Mouse (Mus musculus) G1E (cell line): ENCODE results near the gene Exoc3l2. TPM values are rescaled to one million over a fixed set of nuclear protein-coding genes. Genes with fewer than 3 reads are reported as not detected.
A peak's percentile ranks its signal among the peaks of the same experiment; 100 is the strongest.

Experiments
- ATAC-seq: 2 replicates; pipeline ENCODE4 v1.8.0; 2016; ENCODE audit warnings: mild to moderate bottlenecking; ENCODE audit not compliant: insufficient number of reproducible peaks, poor library complexity, low FRiP score, severe bottlenecking; ENCODE audit errors: extremely low read depth
- DNase-seq: peaks from one replicate; pipeline ENCODE4 v3.0.0; 2012; ENCODE audit warnings: low spot score
- H3K27me3 ChIP-seq: 2 replicates; pipeline ENCODE4 v1.6.1; 2012; ENCODE audit warnings: mild to moderate bottlenecking, low read length, inconsistent platforms; ENCODE audit not compliant: insufficient read depth
- H3K36me3 ChIP-seq: replicated peaks from 2 replicates; pipeline ENCODE3; 2012; ENCODE audit warnings: mild to moderate bottlenecking, inconsistent platforms
- H3K4me1 ChIP-seq: 2 replicates; pipeline ENCODE4 v1.6.1; 2012; ENCODE audit warnings: low read depth, low read length, inconsistent platforms, mixed read lengths; ENCODE audit not compliant: insufficient read depth
- H3K4me3 ChIP-seq: 2 replicates; pipeline ENCODE4 v1.5.1; 2012; ENCODE audit warnings: low read depth, mild to moderate bottlenecking, inconsistent platforms, low read length, moderate library complexity, mixed read lengths
- H3K9me3 ChIP-seq: replicated peaks from 2 replicates; pipeline ENCODE4 v1.6.1; 2012; ENCODE audit warnings: inconsistent platforms
- CTCF ChIP-seq: IDR thresholded peaks from 2 replicates; pipeline ENCODE4 v1.5.1; 2012; ENCODE audit warnings: low read depth, low read length, inconsistent platforms, mixed read lengths
- GATA1 ChIP-seq: IDR thresholded peaks from 2 replicates; pipeline ENCODE4 v1.6.1; 2012; ENCODE audit warnings: borderline replicate concordance, low read length, inconsistent platforms, mixed read lengths
- GATA2 ChIP-seq: IDR thresholded peaks from 2 replicates; pipeline ENCODE4 v1.6.1; 2012; ENCODE audit warnings: low read depth, low read length, inconsistent platforms, borderline replicate concordance
- POLR2AphosphoS5 ChIP-seq: IDR thresholded peaks from 2 replicates; pipeline ENCODE4 v1.6.1; 2012; ENCODE audit warnings: low read depth, low read length, inconsistent platforms; ENCODE audit not compliant: insufficient replicate concordance
- TAL1 ChIP-seq: conservative IDR thresholded peaks from 2 replicates; pipeline ENCODE4 v1.6.1; 2012; ENCODE audit warnings: low read depth, low read length, inconsistent platforms, mixed read lengths
- polyA plus RNA-seq: library from polyadenylated mRNA; stranded (reverse); fragments of >175 nt; gene quantifications from 2 replicates; pipeline ENCODE4 v1.2.3, GENCODE M21; 2012
- total RNA-seq, 2 experiments: library from RNA; stranded (forward) in 1 of 2; stranded (reverse) in 1 of 2; fragments of 200-1000 nt in 1 of 2; fragments of >200 nt in 1 of 2; fragmentation: Nextera tagmentation in 1 of 2; gene quantifications; 2 replicates each; pipeline ENCODE4 v1.2.3; 2014 to 2017

The Exoc3l2 gene
- total and polyA plus RNA-seq, 3 experiments, result 0.02 TPM; not detected in 2

- Histone ChIP-seq H3K4me1 (no peaks in the 10 kb centered on the region), H3K4me3 (no peak overlapping the region), H3K27me3 (no peaks in the 10 kb centered on the region), H3K36me3 (peaks cover 83% of the 10 kb centered on the region), H3K9me3 (no peaks in the 10 kb centered on the region)
- ATAC-seq, result no peak
- TF ChIP-seq POLR2AphosphoS5 (no peak), TAL1 (no peak), CTCF (no peak), GATA1 (no peak), GATA2 (no peak)
- DNase-seq, result no peak
Observed at GRCm38 (mm10) chr7:19449165-19449564, 14.0 kb upstream of the Exoc3l2 start.

DNA sequence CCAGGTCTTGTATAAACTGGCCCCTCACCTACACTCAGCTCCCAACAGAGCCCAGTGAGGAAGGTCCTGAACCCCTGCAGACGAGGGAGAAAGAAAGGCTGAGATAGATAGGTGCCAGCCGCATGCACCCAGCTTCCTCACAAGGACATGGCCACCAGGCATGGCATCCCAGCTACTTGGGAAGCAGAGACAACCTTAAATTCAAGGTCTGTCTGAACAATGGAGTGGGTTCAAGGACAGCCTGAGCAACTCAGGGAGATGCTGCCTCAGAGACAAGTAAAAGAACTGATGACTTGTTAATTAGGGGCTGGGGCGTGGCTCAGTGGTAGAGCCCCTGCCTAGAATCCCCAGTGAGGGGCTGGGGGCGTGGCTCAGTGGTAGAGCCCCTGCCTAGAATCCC, 7.9 kb upstream of the Exoc3l2 start:
- DNase-seq, result no peak
- TF ChIP-seq CTCF, result no peak
- no peak for TF ChIP-seq GATA1
- TF ChIP-seq TAL1, result no peak
- TF ChIP-seq GATA2, result no peak
- TF ChIP-seq POLR2AphosphoS5, result no peak
- H3K4me3 ChIP-seq, result no peak overlapping the region
- H3K9me3 ChIP-seq, result no peaks in the 10 kb centered on the region
- no peak for ATAC-seq
- H3K27me3 ChIP-seq, result no peaks in the 10 kb centered on the region; the same call in 1 of the 2 replicates
- peaks cover 58% of the 10 kb centered on the region for H3K36me3 ChIP-seq
- H3K4me1 ChIP-seq, result peaks cover 43% of the 10 kb centered on the region

DNA sequence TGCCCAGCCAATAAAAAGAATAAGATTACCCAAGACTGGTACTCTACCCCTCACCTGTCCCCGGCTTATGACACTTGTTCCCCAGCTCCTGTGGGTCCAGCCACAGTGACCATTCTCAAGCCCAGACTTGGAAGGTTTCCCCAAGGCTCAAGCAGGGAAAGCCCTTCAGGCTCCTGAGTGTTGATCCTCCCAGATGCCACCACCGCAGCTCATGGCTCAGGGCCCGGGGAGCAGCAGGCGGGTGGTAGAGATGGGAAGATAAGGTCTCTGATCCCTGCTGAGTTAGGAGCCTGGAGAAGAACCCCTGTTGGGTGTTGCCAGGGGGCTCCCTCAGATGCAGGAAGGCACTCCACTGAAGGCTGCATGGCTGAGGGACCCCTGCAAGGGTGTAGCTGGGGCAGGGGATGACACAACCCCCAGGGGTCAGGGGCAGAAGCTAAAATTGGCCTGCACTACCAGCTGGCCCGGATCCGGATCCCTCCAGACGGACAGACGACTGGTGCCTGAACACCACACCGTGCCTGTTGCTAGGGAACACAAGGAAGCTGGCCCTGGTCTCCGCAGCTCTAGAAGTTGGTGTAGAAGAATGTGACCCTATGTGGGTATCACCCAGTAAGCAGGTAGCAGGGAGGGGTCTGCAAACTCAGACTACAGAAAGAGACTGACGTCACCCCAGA, 7.2 kb upstream of the Exoc3l2 start:
- H3K36me3 ChIP-seq, result peaks cover 51% of the 10 kb centered on the region
- no peaks in the 10 kb centered on the region; the same call in 1 of the 2 replicates for H3K27me3 ChIP-seq
- ATAC-seq, result no peak
- H3K4me3 ChIP-seq, result no peak overlapping the region; the same call in 1 of the 2 replicates
- no peak for DNase-seq
- TF ChIP-seq CTCF (no peak), GATA1 (no peak), TAL1 (no peak), POLR2AphosphoS5 (no peak), GATA2 (no peak)
- no peaks in the 10 kb centered on the region for H3K9me3 ChIP-seq
- H3K4me1 ChIP-seq, result peaks cover 46% of the 10 kb centered on the region

- ATAC-seq, result no peak
- no peak overlapping the region for H3K4me3 ChIP-seq
- no peak for TF ChIP-seq POLR2AphosphoS5
- no peak for TF ChIP-seq GATA1
- no peak for TF ChIP-seq GATA2
- TF ChIP-seq TAL1, result no peak
- no peak for TF ChIP-seq CTCF
- no peaks in the 10 kb centered on the region for H3K9me3 ChIP-seq
- H3K36me3 ChIP-seq, result peaks cover 44% of the 10 kb centered on the region
- peaks cover 48% of the 10 kb centered on the region for H3K4me1 ChIP-seq
- no peak for DNase-seq
- no peaks in the 10 kb centered on the region; the same call in 1 of the 2 replicates for H3K27me3 ChIP-seq
Observed at GRCm38 (mm10) chr7:19456628-19457027, 6.5 kb upstream of the Exoc3l2 start.

DNA sequence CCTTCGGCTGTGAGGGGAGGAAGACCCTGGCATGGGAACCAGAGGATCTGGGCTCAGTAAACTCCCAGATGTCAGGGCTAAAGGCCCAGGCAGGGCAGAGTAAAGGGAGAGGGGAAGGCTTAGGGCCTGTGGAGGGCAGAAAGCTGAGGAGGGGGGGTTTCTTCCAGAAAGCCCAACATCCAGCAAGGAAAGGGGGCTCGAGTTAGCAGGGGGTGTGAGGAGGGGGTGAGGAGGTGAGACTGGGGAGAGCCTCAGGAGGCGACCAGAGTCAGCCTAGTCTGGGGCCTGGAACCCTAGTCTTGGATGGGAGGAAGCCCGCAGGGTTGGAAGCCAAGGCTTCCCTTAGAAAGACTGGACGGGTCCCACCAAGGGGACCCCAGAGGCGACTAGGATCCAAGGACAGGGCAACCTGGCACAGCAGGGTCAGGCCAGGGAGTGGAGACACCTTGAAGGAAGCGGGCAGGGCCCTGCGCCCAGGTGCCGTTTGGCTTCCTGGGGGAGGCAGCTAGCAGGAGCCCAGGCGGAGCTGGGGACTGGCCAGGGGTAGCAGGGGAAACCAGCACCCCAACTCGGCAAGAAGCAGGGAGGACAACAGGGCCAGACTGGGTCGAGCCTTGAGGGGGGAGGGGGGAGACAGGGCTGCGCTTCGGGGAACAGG, 5.6 kb upstream of the Exoc3l2 start:
- Histone ChIP-seq H3K4me3 (peak overlapping the region; percentile 81), H3K36me3 (peaks cover 35% of the 10 kb centered on the region), H3K27me3 (peaks cover 6% of the 10 kb centered on the region; the same call in 1 of the 2 replicates), H3K4me1 (peaks cover 48% of the 10 kb centered on the region), H3K9me3 (no peaks in the 10 kb centered on the region)
- DNase-seq (no peak), ATAC-seq (no peak)
- TF ChIP-seq GATA2 (no peak), CTCF (no peak), TAL1 (no peak), POLR2AphosphoS5 (no peak), GATA1 (no peak)

DNA sequence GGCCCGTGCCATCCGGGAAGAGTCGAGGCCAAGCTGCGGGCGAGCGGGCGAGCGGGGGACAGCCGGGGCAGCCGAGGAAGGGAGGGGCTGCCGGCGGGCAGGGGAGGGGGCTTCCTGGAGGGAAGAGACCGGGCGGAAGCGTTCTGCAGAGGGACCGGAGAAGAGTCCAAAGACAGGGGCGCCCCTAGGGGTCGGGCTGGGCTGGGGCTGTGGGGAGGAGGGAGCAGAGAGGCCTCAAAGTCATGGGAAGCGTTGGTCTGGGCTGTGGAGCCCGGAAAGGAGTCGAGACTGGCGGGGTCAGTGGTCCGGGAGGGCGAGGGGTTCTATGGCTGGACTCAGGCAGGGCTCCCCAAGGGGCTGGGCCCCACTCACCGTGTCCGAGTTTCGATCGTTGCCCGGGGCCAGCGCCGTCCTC, 5.1 kb upstream of the Exoc3l2 start:
- DNase-seq, result peak; percentile 90
- Histone ChIP-seq H3K36me3 (peaks cover 34% of the 10 kb centered on the region), H3K4me1 (peaks cover 52% of the 10 kb centered on the region), H3K27me3 (peaks cover 12% of the 10 kb centered on the region), H3K9me3 (no peaks in the 10 kb centered on the region), H3K4me3 (peak overlapping the region; percentile 81)
- TF ChIP-seq CTCF (no peak), TAL1 (no peak), GATA2 (no peak)
- ATAC-seq, result peak; percentile 25; the same call in 1 of the 2 replicates
